Mouse (Mus musculus): Measurements from ENCODE around the gene Shd.
A peak's percentile ranks its signal among the peaks of the same experiment; 100 is the strongest.

Shd gene

GRCm38 (mm10) chr17:56008356-56009087 lies 38.3 kb downstream of the Shd start:
- DNase-seq: peak; percentile 95 to 96

GRCm38 (mm10) chr17:56009088-56009961 lies 39.1 kb downstream of the Shd start:
- peak; percentile 94 to 95 for DNase-seq

GRCm38 (mm10) chr17:56009962-56010240 lies 39.6 kb downstream of the Shd start:
- no peak for DNase-seq

- no peak for DNase-seq
These were observed 40.0 kb downstream of the Shd start for GRCm38 (mm10) chr17:56010255-56010654.

GRCm38 (mm10) chr17:56010681-56011080 lies 40.4 kb downstream of the Shd start:
- peak; percentile 72 to 73 for DNase-seq

GRCm38 (mm10) chr17:56011441-56011840 lies 41.2 kb downstream of the Shd start:
- DNase-seq: no peak

GRCm38 (mm10) chr17:56015293-56015692 lies 45.0 kb downstream of the Shd start:
- no peak for DNase-seq

- DNase-seq: no peak
These were observed 46.1 kb downstream of the Shd start for GRCm38 (mm10) chr17:56016382-56016781.

- no peak for DNase-seq
These were observed 46.8 kb downstream of the Shd start for GRCm38 (mm10) chr17:56016793-56017785.

- DNase-seq: no peak
These were observed 47.6 kb downstream of the Shd start for GRCm38 (mm10) chr17:56017848-56018247.

GRCm38 (mm10) chr17:56018347-56019131 lies 48.3 kb downstream of the Shd start:
- peak in 1 of 2 experiments; percentile 48 for DNase-seq

GRCm38 (mm10) chr17:56020400-56021084 lies 50.3 kb downstream of the Shd start:
- no peak for DNase-seq

- no peak for DNase-seq
These were observed 51.1 kb downstream of the Shd start for GRCm38 (mm10) chr17:56021161-56021910.

- no peak for DNase-seq
These were observed 52.1 kb downstream of the Shd start for GRCm38 (mm10) chr17:56022131-56022988.

GRCm38 (mm10) chr17:56022989-56023290 lies 52.7 kb downstream of the Shd start:
- no peak for DNase-seq

- peak; percentile 61 for DNase-seq
These were observed 53.1 kb downstream of the Shd start for GRCm38 (mm10) chr17:56023386-56023785.

GRCm38 (mm10) chr17:56024476-56024875 lies 54.2 kb downstream of the Shd start:
- DNase-seq: no peak

GRCm38 (mm10) chr17:56024931-56025330 lies 54.7 kb downstream of the Shd start:
- no peak for DNase-seq
